Mouse (Mus musculus) WW6 (cell line): ENCODE measurements around the gene Bdkrb2.

Experiments
- DNase-seq: peaks from one replicate; pipeline ENCODE4 v3.0.0-alpha.2; 2013; ENCODE audit warnings: low read depth, low spot score

Gene Bdkrb2

GRCm38 (mm10) chr12:105590786-105591185 is 27.8 kb downstream of the Bdkrb2 start:
- DNase-seq = no peak

GRCm38 (mm10) chr12:105592361-105592761 is 29.3 kb downstream of the Bdkrb2 start:
- no peak for DNase-seq

GRCm38 (mm10) chr12:105593471-105593870 is 30.4 kb downstream of the Bdkrb2 start:
- no peak for DNase-seq

GRCm38 (mm10) chr12:105597135-105597534 is 34.1 kb downstream of the Bdkrb2 start:
- DNase-seq = no peak

GRCm38 (mm10) chr12:105598503-105598902 is 35.5 kb downstream of the Bdkrb2 start:
- DNase-seq = no peak

- DNase-seq = no peak
These were observed 36.1 kb downstream of the Bdkrb2 start for GRCm38 (mm10) chr12:105599098-105599497.

- no peak for DNase-seq
These were observed 38.6 kb downstream of the Bdkrb2 start for GRCm38 (mm10) chr12:105601586-105601985.

GRCm38 (mm10) chr12:105602581-105603210 is 39.7 kb downstream of the Bdkrb2 start, which contains the start of gene Bdkrb1:
TSS of gene Bdkrb1 (plus strand) at chr12:105603085.
- no peak for DNase-seq

GRCm38 (mm10) chr12:105603904-105604303 is 40.9 kb downstream of the Bdkrb2 start:
- DNase-seq = no peak

GRCm38 (mm10) chr12:105605212-105605611 is 42.2 kb downstream of the Bdkrb2 start:
- DNase-seq = no peak

GRCm38 (mm10) chr12:105606881-105607280 is 43.9 kb downstream of the Bdkrb2 start:
- DNase-seq = no peak

- DNase-seq = no peak
These were observed 48.0 kb downstream of the Bdkrb2 start for GRCm38 (mm10) chr12:105611045-105611444.

GRCm38 (mm10) chr12:105611748-105612147 is 48.7 kb downstream of the Bdkrb2 start:
- DNase-seq = peak; percentile 75

- DNase-seq = no peak
These were observed 50.5 kb downstream of the Bdkrb2 start for GRCm38 (mm10) chr12:105613559-105613958.

- DNase-seq = no peak
These were observed 59.0 kb downstream of the Bdkrb2 start for GRCm38 (mm10) chr12:105622048-105622447.

GRCm38 (mm10) chr12:105622981-105623539 is 60.0 kb downstream of the Bdkrb2 start:
- DNase-seq = no peak

GRCm38 (mm10) chr12:105625798-105626197 is 62.8 kb downstream of the Bdkrb2 start:
- DNase-seq = no peak

- DNase-seq = no peak
These were observed 71.5 kb downstream of the Bdkrb2 start for GRCm38 (mm10) chr12:105634374-105635067.

GRCm38 (mm10) chr12:105636551-105636950 is 73.5 kb downstream of the Bdkrb2 start:
- no peak for DNase-seq

- no peak for DNase-seq
These were observed 74.5 kb downstream of the Bdkrb2 start for GRCm38 (mm10) chr12:105637554-105637953.

GRCm38 (mm10) chr12:105642770-105643321 is 79.8 kb downstream of the Bdkrb2 start:
- DNase-seq = no peak
